Mouse (Mus musculus): ENCODE measurements around the gene Rpusd2.
"Not testable (repeated sequence)": the region's sequence is repeated elsewhere in the genome, so short reads cannot be mapped to it uniquely, and the experiment has no call there.

The Rpusd2 gene

GRCm38 (mm10) chr2:119034656-119035396 is at the start of gene Rpusd2:
TSS of gene Rpusd2 (plus strand) at chr2:119034790.
- peak; percentile 91 for DNase-seq (ENCODE audit: low spot score)

DNA sequence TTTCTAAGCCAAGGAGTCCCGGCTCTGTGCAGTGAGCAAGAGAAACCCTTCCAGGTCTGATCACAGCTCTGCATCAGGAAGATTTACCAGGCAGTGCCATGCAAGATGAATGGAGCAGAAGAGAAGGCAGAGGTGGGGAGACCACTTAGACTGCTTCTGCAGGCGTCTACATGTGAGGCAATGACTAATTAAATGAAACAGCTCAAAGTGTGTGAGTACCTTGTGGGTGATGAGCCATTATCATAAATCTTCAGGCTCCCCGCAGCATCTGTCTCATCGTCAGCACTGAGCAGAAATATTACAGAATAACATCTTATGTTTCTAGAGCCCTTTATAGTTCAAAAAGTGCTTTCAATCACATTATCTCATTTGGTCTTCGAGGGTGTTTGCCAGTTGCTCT is 39.1 kb upstream of the Rpusd2 start:
- DNase-seq (ENCODE audit: low spot score), result no peak

DNA sequence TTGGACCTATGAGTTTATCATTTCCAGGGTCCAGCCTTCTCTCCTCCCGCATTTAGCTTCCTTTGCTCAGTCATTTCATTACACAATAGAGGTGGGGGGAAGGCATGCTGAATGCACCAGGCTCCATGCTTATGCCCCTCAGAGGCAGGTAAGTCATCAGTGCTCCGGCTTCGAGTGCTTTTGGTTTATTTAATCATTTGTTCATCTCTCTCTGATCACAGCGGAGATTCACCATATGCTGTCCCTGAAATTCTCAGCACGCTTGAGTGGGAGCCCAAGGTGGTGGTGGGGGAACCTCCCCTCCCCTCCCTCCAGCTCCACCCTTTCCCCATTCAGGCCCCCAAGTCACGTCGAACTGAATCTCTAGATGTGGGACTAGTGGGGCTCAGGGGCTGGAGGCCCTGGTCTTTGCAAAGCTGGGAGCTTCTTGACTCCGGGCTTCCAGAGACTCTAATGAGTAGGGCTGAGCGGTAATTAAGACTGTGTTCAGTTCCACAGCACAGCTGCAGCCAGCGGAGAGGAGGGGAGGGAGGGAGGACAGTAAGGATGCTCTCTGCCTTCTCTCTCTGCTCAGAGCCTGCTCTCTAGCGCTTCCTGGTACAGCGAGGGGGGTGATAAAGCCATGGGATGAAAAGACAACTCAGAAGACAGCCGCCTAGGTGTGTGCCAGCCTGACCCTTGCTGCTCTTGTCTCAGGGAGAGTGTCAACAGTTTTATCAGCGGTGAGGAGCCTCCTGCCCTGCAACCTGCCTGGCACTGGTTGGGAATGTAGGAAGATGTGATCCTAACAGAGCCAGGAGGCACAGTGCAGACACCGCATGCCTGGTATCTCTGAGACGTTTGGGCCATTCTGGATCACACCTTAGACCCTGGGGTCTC is 38.4 kb upstream of the Rpusd2 start:
- DNase-seq (ENCODE audit: low spot score), result no peak

DNA sequence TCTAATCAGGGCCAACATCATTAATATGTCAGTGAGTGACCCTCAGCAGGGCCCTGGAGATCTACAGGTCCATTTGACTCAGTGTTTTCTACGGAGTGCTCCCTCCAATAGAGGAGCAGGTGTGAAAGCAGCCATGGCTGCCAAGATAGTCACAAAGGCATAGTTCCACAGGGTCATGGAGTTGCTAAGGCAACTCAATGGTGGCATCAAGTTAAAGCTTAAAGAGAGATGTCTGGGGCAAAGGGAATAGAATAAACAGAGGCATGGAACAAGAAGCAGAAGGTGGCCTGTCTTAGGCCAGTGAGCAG is 37.8 kb upstream of the Rpusd2 start:
- DNase-seq (ENCODE audit: low spot score), result no peak

- DNase-seq (ENCODE audit: low spot score), result no peak
Measured at GRCm38 (mm10) chr2:118998115-118998866, 36.3 kb upstream of the Rpusd2 start.

- no peak for DNase-seq (ENCODE audit: low spot score)
Measured at GRCm38 (mm10) chr2:118999025-118999639, 35.5 kb upstream of the Rpusd2 start.

DNA sequence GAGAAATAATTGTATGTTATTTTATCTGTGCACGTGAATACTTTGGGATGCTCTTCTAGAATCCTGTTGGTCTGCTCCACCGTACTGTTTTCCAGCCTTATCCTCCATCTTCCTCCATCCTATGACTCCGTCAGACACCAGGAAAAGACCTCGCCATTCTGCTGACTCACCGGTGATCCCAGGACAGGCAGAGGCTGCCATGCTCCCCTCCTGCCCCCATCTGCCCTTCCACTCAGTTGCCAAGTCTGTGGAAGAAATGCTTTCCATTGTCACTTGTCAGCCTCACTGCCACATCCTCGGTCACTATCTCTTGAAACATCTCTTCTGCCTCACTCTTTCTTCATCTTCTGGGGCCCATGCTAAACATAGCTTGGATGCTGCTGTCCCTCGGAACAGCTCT is 27.7 kb upstream of the Rpusd2 start:
- no peak for DNase-seq (ENCODE audit: low spot score)

DNA sequence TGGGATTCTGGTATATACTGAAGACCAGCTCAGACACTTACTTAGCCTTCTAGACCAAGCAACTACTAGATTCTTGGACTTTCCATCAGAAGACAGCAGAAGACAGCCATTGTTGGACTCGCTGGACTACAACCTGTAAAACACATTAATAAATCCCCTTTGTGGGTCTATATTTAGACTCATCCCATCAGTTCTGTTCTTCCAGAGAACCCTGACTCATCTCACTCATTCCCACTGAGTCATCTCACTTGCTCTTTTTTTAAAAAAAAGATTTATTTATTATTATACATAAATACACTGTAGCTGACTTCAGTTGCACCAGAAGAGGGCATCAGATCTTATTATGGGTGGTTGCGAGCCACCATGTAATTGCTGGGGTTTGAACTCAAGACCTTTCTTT is 25.2 kb upstream of the Rpusd2 start:
- no peak for DNase-seq (ENCODE audit: low spot score)

- no peak for DNase-seq (ENCODE audit: low spot score)
Measured at GRCm38 (mm10) chr2:119014989-119015388, 19.6 kb upstream of the Rpusd2 start.

GRCm38 (mm10) chr2:119015604-119016180 is 18.9 kb upstream of the Rpusd2 start:
- no peak for DNase-seq (ENCODE audit: low spot score)

- DNase-seq (ENCODE audit: low spot score), result not testable (repeated sequence)
Measured at GRCm38 (mm10) chr2:119016312-119016711, 18.3 kb upstream of the Rpusd2 start.

DNA sequence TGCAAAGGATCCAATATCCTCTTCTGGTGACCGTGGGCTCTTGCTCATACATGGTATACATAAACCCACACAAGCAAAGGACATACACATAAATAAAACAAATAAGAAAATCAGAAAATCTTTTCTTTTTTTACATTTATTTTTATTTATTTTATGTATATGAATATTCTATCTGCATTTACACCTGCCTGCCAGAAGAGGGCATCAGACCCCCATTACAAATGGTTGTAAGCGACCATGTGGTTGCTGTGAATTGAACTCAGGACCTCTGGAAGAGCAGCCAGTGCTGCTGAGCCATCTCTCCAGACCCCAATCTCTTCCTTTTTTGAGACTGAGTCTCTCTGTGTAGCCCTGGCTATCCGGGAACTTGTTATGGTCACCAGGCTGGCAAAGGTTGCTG is 16.9 kb upstream of the Rpusd2 start:
- no peak for DNase-seq (ENCODE audit: low spot score)

GRCm38 (mm10) chr2:119018391-119019122 is 16.0 kb upstream of the Rpusd2 start:
- no peak for DNase-seq (ENCODE audit: low spot score)

DNA sequence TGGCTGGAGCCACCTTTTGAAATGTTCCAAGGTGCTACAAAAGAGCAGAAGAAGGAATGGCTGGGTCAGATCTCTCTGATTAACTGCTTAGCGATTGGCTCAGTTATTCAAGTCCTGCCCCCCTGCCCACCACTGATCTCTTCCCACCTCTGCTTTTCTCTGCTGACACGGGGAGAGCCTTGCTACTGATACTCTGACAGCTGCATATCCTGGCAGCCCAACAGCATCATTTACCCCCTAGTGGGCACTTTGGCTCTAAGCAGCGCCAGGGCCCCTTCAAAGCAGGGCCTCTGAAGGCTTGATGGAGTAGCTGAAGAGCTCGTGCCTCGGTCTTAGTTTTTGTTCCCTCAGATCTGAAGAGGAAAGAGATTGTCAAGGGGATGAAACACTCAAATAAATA is 15.5 kb upstream of the Rpusd2 start:
- no peak for DNase-seq (ENCODE audit: low spot score)

DNA sequence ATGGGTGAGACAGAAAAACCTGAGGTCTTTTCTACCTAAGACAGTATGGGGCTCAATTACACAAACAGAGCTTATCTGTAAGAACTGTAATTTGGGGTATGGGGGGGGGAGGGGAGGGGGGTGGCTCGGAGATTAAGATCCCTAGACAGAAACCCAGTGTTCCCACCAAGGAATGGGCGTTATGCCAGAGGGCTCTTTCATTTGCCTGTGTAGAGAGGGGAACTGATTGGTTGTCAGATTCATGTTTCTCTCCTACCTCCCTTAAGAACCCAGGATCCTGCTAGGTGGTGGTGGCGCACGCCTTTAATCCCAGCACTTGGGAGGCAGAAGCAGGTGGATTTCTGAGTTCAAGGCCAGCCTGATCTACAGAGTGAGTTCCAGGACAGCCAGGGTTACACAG is 15.1 kb upstream of the Rpusd2 start:
- no peak for DNase-seq (ENCODE audit: low spot score)

GRCm38 (mm10) chr2:119023154-119023660 is 11.4 kb upstream of the Rpusd2 start:
- DNase-seq (ENCODE audit: low spot score), result no peak

GRCm38 (mm10) chr2:119024536-119025238 is 9.9 kb upstream of the Rpusd2 start:
- no peak for DNase-seq (ENCODE audit: low spot score)

DNA sequence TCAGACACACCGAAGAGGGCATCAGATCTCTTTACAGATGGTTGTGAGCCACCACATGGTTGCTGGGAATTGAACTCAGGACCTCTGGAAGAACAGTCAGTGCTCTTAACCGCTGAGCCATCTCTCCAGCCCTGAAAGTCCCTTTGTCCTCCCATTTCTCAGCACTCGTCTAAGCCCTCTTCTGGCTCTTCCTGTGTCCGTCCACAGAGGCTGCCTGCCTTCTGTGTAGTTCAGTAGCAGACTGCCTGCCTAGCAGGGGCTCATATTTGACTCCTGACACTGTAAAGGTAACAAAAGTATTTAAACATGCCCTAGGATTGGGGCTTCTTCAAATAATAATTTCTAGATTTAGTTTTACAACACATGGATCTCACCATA is 9.4 kb upstream of the Rpusd2 start:
- no peak for DNase-seq (ENCODE audit: low spot score)

DNA sequence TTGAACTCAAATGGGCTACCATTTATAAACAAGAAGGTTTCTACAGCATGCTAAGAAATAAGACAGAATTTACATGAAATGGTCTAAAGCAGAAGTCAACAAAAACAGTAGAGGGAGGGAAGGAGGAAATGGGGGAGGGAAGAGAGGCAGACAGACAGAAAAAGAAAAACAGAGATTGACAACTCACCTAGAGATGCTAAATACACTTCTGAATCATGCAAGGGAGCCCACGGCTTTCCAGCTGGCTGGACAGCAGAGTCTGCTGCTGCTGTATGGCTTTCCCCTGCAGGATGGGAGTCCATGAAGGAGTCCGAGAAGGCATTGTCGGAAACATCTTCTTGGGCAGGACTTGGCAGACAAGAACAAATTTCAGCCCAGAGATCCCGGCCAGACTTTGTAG is 7.6 kb upstream of the Rpusd2 start:
- DNase-seq (ENCODE audit: low spot score), result no peak

GRCm38 (mm10) chr2:119028941-119029551 is 5.5 kb upstream of the Rpusd2 start, which contains the start of gene Ccdc32:
TSS of gene Ccdc32 (minus strand) at chr2:119029393.
- DNase-seq (ENCODE audit: low spot score), result peak; percentile 84
